Mouse (Mus musculus): Measurements from ENCODE around the gene Ugp2.
"Not testable (repeated sequence)": the region's sequence is repeated elsewhere in the genome, so short reads cannot be mapped to it uniquely, and the experiment has no call there.

Gene Ugp2

GRCm38 (mm10) chr11:21337855-21338254 lies 33.1 kb downstream of the Ugp2 start:
- DNase-seq (ENCODE audit: low read depth in 2 of 2, low spot score in 2 of 2): no peak

GRCm38 (mm10) chr11:21332639-21333295 lies 38.2 kb downstream of the Ugp2 start:
- no peak for DNase-seq (ENCODE audit: low read depth in 2 of 2, low spot score in 2 of 2)

DNA sequence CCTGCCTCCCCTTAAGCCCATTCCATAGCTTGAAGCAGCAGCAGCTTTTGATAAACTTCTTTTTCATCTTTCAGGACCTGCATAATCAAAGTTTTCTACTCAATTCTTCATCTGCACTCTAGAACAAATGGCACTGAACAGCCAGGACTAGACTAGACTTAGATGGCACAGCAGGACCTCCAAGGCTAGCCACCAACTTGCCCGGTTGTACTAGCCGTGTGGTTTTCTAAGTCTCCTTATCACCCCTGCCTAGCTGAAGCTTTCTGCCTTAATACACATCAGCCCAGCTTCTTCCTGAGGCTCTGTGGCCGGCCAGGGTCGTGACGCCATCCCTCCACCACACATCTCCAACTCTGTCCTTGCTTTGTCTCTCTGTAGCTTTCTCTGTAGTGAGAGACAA lies 42.9 kb downstream of the Ugp2 start:
- no peak for DNase-seq (ENCODE audit: low read depth in 2 of 2, low spot score in 2 of 2)

GRCm38 (mm10) chr11:21327486-21327885 lies 43.5 kb downstream of the Ugp2 start:
- DNase-seq (ENCODE audit: low read depth in 2 of 2, low spot score in 2 of 2): no peak

DNA sequence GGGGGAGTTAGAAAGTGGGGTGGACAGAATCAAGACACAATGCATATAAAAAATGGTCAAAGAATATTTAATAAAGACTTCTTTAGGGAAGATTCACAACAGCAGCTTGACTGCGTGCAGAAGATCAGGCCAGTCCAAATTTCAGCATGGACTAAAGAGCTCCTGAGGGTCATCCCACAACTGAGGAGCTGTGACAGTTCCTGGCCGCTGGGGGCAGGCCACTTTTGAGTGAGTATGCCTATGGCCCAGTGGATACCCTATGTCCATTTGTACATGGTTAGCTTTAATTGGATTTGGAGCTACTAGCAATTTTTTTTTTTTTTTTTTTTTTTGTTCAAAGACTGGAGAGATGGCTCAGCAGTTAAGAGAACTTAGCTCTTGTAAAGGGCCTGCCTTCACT lies 44.2 kb downstream of the Ugp2 start:
- no peak for DNase-seq (ENCODE audit: low read depth in 2 of 2, low spot score in 2 of 2)

DNA sequence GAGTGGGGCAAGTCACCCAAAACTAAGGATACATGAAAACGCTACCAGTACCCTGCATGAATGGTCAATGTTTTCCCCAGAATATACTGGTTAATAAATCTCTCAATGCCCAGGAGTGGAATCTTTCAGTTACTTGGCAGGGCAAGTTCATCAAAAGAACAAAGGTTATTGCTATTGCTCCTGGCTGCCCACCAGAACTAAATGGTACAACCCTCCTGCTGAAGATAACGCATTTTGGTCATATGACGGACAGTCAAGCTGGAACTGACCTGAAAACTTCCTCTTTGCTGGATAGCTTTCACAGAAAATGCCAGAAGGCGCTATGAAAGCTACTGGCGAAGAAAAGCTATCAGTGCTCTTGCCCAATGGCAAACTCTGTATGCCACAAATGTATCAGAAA lies 45.2 kb downstream of the Ugp2 start:
- DNase-seq (ENCODE audit: low read depth in 2 of 2, low spot score in 2 of 2): no peak

DNA sequence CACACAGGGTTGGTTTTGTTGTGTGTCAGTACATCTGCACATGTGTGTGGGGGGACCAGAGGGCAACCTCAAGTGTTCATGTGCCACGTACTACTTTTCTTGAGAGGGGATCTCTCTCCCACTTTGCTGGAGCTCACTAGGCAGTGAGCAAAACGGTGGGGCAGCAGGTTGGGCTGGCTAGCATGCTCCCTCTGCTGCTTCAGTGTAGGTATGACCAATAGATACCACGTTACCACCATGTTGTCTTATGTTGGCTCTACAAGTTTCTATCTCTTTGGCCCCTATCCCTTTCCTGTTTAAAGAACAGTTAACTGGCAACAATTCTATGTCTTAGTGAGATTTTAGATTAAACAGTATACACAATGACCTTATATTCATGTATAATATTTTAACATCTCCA lies 48.7 kb downstream of the Ugp2 start:
- DNase-seq (ENCODE audit: low read depth in 2 of 2, low spot score in 2 of 2): no peak

DNA sequence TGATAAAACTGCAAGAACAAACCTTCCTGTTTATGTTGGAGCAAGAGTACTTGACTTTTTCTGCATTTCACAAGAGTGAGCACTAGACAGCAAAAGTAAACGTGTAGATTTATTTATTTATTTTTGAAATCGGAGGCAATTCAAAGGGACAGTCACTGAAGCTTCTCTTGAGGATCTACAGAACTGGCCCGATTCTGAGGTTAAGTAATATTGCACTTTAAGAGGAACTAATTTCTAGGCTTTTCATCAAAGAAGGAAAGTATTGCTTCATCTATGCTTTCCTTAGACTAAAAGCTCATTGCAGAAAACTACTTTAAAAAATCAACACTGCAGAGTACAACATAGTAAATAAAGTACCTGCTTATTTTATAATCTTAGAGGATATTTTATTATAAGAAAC lies 49.4 kb downstream of the Ugp2 start:
- DNase-seq (ENCODE audit: low read depth in 2 of 2, low spot score in 2 of 2): no peak

GRCm38 (mm10) chr11:21313922-21314657 lies 56.9 kb downstream of the Ugp2 start:
- DNase-seq (ENCODE audit: low read depth in 2 of 2, low spot score in 2 of 2): no peak

DNA sequence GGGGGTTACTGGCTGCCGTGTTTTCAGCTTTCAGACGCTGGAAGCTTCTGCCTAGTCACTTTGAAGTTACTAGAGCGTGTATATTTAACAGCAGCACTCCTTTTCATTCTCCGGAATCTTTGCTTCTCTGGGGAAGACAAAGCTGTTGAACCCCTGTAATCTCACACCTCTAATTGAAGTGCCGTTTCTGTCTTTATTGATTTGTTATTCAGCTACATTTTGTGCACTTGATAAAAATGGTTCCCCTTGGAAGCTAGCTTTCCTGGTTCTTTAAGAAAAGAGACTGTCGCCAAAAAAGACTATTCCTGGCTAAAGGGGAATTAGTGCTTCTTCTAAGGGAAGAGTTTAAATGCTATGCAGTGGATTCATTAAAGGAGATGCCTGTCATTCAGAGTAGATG lies 61.5 kb downstream of the Ugp2 start:
- no peak for DNase-seq (ENCODE audit: low read depth in 2 of 2, low spot score in 2 of 2)

DNA sequence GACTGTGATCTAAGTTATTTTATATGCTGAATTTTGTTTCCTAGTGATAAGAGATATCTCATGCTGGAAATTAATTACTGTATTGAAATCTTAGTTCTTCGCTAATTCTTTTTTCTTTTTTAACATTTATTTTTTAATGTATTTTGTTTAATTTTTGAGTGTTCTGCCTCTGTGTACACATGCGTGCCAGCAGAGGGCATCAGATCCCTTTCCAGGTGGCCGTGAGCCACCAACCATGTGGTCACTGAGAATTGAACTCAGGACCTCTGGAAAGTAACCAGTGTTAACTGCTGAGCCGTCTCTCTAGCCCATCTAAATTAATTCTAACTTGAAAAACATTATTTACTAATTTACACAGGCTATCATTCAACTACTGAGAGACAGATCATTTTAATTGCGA lies 62.9 kb downstream of the Ugp2 start:
- DNase-seq (ENCODE audit: low read depth in 2 of 2, low spot score in 2 of 2): no peak

DNA sequence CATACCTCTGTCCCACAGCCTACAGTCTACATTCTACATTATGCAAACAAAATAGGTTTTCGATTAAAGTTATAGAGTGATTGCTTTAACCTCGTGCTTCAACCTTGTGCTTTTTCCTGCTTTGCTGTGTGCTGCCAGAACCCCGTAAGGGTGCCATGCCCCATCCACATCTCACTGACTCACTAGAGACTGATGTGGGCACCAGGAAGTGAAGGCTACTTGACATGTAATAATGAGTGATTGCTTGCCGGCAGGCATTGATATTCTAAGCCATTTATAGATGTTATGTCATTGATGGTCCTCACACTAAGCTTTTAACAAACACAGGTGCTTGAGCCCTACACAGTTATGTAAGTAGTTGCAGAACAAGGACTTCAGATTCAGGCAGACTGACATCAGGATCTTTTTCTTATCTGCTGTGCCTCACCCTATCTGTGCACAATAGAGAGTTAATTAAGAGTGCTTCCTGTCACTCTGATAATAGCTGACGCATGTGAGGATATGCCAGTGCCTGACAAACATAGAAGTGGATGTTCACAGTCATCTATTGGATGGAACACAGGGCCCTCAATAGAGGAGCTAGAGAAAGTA lies 63.8 kb downstream of the Ugp2 start:
- DNase-seq (ENCODE audit: low read depth in 2 of 2, low spot score in 2 of 2): no peak

GRCm38 (mm10) chr11:21303619-21304018 lies 67.4 kb downstream of the Ugp2 start:
- DNase-seq (ENCODE audit: low read depth in 2 of 2, low spot score in 2 of 2): peak in 1 of 2 experiments; percentile 28

GRCm38 (mm10) chr11:21295486-21295885 lies 75.5 kb downstream of the Ugp2 start:
- peak in 1 of 2 experiments; percentile 11 for DNase-seq (ENCODE audit: low read depth in 2 of 2, low spot score in 2 of 2)

GRCm38 (mm10) chr11:21288153-21288552 lies 82.8 kb downstream of the Ugp2 start:
- not testable (repeated sequence) for DNase-seq (ENCODE audit: low read depth in 2 of 2, low spot score in 2 of 2)

- DNase-seq (ENCODE audit: low read depth in 2 of 2, low spot score in 2 of 2): no peak
These were observed 84.6 kb downstream of the Ugp2 start for GRCm38 (mm10) chr11:21286391-21286790.

GRCm38 (mm10) chr11:21276151-21276550 lies 94.8 kb downstream of the Ugp2 start:
- DNase-seq (ENCODE audit: low read depth in 2 of 2, low spot score in 2 of 2): no peak
